Mouse (Mus musculus) lung, postnatal 0 days (tissue): ENCODE measurements around the gene Map1lc3b. TPM values are rescaled to one million over a fixed set of nuclear protein-coding genes. Genes with fewer than 3 reads are reported as not detected.

Source experiments
- ATAC-seq: fragments of 200-750 bp; cut with Nextera tagmentation; 2 replicates; pipeline ENCODE4 v1.8.0; 2017; ENCODE audit warnings: moderate library complexity
- DNase-seq: peaks from one replicate; pipeline ENCODE4 v3.0.0-alpha.2; 2016; ENCODE audit warnings: low spot score
- H3K27ac ChIP-seq: fragments of 300-500 bp; sonication (generic); 2 replicates; pipeline ENCODE4 v1.5.1; 2014; ENCODE audit warnings: antibody characterized with exemption, mild to moderate bottlenecking, low read length, mixed read lengths
- H3K27me3 ChIP-seq: fragments of 300-500 bp; sonication (generic); replicated peaks from 2 replicates; pipeline ENCODE4 v1.6.1; 2014; ENCODE audit warnings: low read length, mixed read lengths; ENCODE audit not compliant: insufficient read depth
- H3K36me3 ChIP-seq: fragments of 300-500 bp; sonication (generic); 2 replicates; pipeline ENCODE4 v1.6.1; 2014; ENCODE audit warnings: low read length, mixed read lengths; ENCODE audit not compliant: insufficient read depth
- H3K4me1 ChIP-seq: fragments of 300-500 bp; sonication (generic); 2 replicates; pipeline ENCODE4 v1.6.1; 2014; ENCODE audit warnings: antibody characterized with exemption, low read depth, low read length, mixed read lengths; ENCODE audit not compliant: insufficient read depth
- H3K4me2 ChIP-seq: fragments of 300-500 bp; sonication (generic); replicated peaks from 2 replicates; pipeline ENCODE4 v1.6.1; 2014; ENCODE audit warnings: low read depth, mild to moderate bottlenecking, low read length, moderate library complexity, mixed read lengths
- H3K4me3 ChIP-seq: fragments of 300-500 bp; sonication (generic); 2 replicates; pipeline ENCODE4 v1.5.1; 2014; ENCODE audit warnings: low read depth, low read length
- H3K9ac ChIP-seq: fragments of 300-500 bp; sonication (generic); replicated peaks from 2 replicates; pipeline ENCODE4 v1.6.1; 2014; ENCODE audit warnings: low read depth, mild to moderate bottlenecking
- H3K9me3 ChIP-seq: fragments of 300-500 bp; sonication (generic); 2 replicates; pipeline ENCODE4 v1.6.1; 2016; ENCODE audit warnings: low read length, mixed read lengths
- CTCF ChIP-seq: IDR thresholded peaks from 2 replicates; pipeline ENCODE4 v1.5.1; 2016; ENCODE audit warnings: antibody characterized with exemption, mild to moderate bottlenecking
- EP300 ChIP-seq: IDR thresholded peaks from 2 replicates; pipeline ENCODE4 v1.6.1; 2016; ENCODE audit warnings: antibody characterized with exemption, mild to moderate bottlenecking, control low read depth
- WGBS: fragments of 180-500 bp; shearing (Covaris S2); extraction: QIAGEN DNeasy Blood & Tissue Kit; methylation state at CpG from one replicate; pipeline ENCODE4 v1.1.7; 2014; 5-methylcytosine and 5-hydroxymethylcytosine counted together
- polyA plus RNA-seq: library from polyadenylated mRNA; unstranded; fragments of >200 nt; fragmentation: Nextera tagmentation; extraction: Ambion mirVana; gene quantifications from 2 replicates; pipeline ENCODE4 v1.2.1, GENCODE M21; 2015

The Map1lc3b gene
- polyA plus RNA-seq, 1 experiment from 2014 or later = 449 TPM

- TF ChIP-seq EP300 (no peak), CTCF (no peak)
- H3K27me3 ChIP-seq = no peaks in the 10 kb centered on the region
- WGBS = 2% methylated on average over 57 of the region's 63 CpGs
- ATAC-seq = peak; percentile 91
- no peaks in the 10 kb centered on the region for H3K36me3 ChIP-seq
- peaks cover 21% of the 10 kb centered on the region for H3K4me1 ChIP-seq
- H3K9ac ChIP-seq = peak within 1 kb of the TSS; percentile 66
- no peaks in the 10 kb centered on the region for H3K9me3 ChIP-seq
- peak within 1 kb of the TSS; percentile 82 for H3K4me3 ChIP-seq
- DNase-seq = peak; percentile 96
- peak within 1 kb of the TSS; percentile 95 for H3K4me2 ChIP-seq
- peak within 1 kb of the TSS; percentile 84 for H3K27ac ChIP-seq
Measured at GRCm38 (mm10) chr8:121578676-121579451, 11.3 kb upstream of the Map1lc3b start, which contains the start of gene Fbxo31. Fbxo31 (minus strand) TSS chr8:121578806.

GRCm38 (mm10) chr8:121580465-121580864, 9.7 kb upstream of the Map1lc3b start:
- DNase-seq = peak; percentile 92
- Histone ChIP-seq H3K4me2 (no peak overlapping the region), H3K27me3 (no peaks in the 10 kb centered on the region), H3K4me3 (no peak overlapping the region), H3K9me3 (no peaks in the 10 kb centered on the region), H3K4me1 (peaks cover 21% of the 10 kb centered on the region), H3K27ac (peak overlapping the region; percentile 84), H3K36me3 (no peaks in the 10 kb centered on the region), H3K9ac (no peak overlapping the region)
- TF ChIP-seq EP300 (peak; percentile 95), CTCF (no peak)
- 9% methylated on average over 9 of the region's 9 CpGs for WGBS
- peak; percentile 36 for ATAC-seq

GRCm38 (mm10) chr8:121583653-121584052, 6.5 kb upstream of the Map1lc3b start:
- no peaks in the 10 kb centered on the region for H3K27me3 ChIP-seq
- ATAC-seq (no peak), DNase-seq (peak; percentile 43)
- 37% methylated on average over 8 of the region's 8 CpGs for WGBS
- no peak overlapping the region for H3K9ac ChIP-seq
- peaks cover 15% of the 10 kb centered on the region; the same call in 1 of the 2 replicates for H3K4me1 ChIP-seq
- TF ChIP-seq CTCF = no peak
- TF ChIP-seq EP300 = no peak
- H3K36me3 ChIP-seq = no peaks in the 10 kb centered on the region
- no peak overlapping the region for H3K4me3 ChIP-seq
- H3K4me2 ChIP-seq = no peak overlapping the region
- H3K9me3 ChIP-seq = no peaks in the 10 kb centered on the region
- H3K27ac ChIP-seq = no peak overlapping the region

- peak overlapping the region; percentile 50; the same call in 1 of the 2 replicates for H3K9ac ChIP-seq
- WGBS = 43% methylated on average over 12 of the region's 13 CpGs
- no peak for DNase-seq
- no peak overlapping the region; the same call in 1 of the 2 replicates for H3K27ac ChIP-seq
- H3K4me2 ChIP-seq = peak overlapping the region; percentile 70
- peak overlapping the region; percentile 49 for H3K4me3 ChIP-seq
- TF ChIP-seq CTCF = no peak
- TF ChIP-seq EP300 = no peak
- no peaks in the 10 kb centered on the region for H3K36me3 ChIP-seq
- H3K4me1 ChIP-seq = peaks cover 11% of the 10 kb centered on the region; the same call in 1 of the 2 replicates
- no peaks in the 10 kb centered on the region for H3K27me3 ChIP-seq
- H3K9me3 ChIP-seq = no peaks in the 10 kb centered on the region
- no peak for ATAC-seq
Measured at GRCm38 (mm10) chr8:121584730-121585129, 5.4 kb upstream of the Map1lc3b start.

- peak; percentile 80 for TF ChIP-seq EP300
- no peak for TF ChIP-seq CTCF
- DNase-seq (peak; percentile 99), ATAC-seq (peak; percentile 93)
- H3K9ac ChIP-seq = peak overlapping the region; percentile 50; the same call in 1 of the 2 replicates
- peak overlapping the region; percentile 70 for H3K4me2 ChIP-seq
- H3K9me3 ChIP-seq = no peaks in the 10 kb centered on the region
- no peaks in the 10 kb centered on the region for H3K36me3 ChIP-seq
- H3K4me3 ChIP-seq = peak overlapping the region; percentile 49
- 1% methylated on average over 47 of the region's 47 CpGs for WGBS
- H3K27ac ChIP-seq = peak overlapping the region; percentile 64; the same call in 1 of the 2 replicates
- no peaks in the 10 kb centered on the region for H3K27me3 ChIP-seq
- peaks cover 12% of the 10 kb centered on the region; the same call in 1 of the 2 replicates for H3K4me1 ChIP-seq
Measured at GRCm38 (mm10) chr8:121585159-121585825, 4.9 kb upstream of the Map1lc3b start.

GRCm38 (mm10) chr8:121588750-121589149, 1.4 kb upstream of the Map1lc3b start:
- 85% methylated on average over 4 of the region's 4 CpGs for WGBS
- TF ChIP-seq CTCF = no peak
- no peak for TF ChIP-seq EP300
- Histone ChIP-seq H3K9me3 (no peaks in the 10 kb centered on the region), H3K4me2 (no peak overlapping the region), H3K27me3 (no peaks in the 10 kb centered on the region), H3K27ac (no peak overlapping the region), H3K4me1 (peaks cover 15% of the 10 kb centered on the region), H3K9ac (no peak overlapping the region), H3K36me3 (no peaks in the 10 kb centered on the region), H3K4me3 (no peak overlapping the region)
- ATAC-seq (no peak), DNase-seq (no peak)
